Mouse (Mus musculus) embryonic facial prominence, embryonic 13.5 days (tissue): ENCODE measurements at regions not wholly inside any gene's neighbourhood (a gene's known extent, or its start where the extent isn't known, plus 50 kb on each side); places are given as distances from the start of the nearest gene placed in this dataset.

Experiments
- ATAC-seq: fragments of 200-750 bp; cut with Nextera tagmentation; 2 replicates; pipeline ENCODE4 v1.8.0; 2017; ENCODE audit warnings: low read depth; ENCODE audit not compliant: insufficient number of reproducible peaks, insufficient read depth, low FRiP score, low TSS enrichment
- H3K27ac ChIP-seq: fragments of 300-500 bp; sonication (generic); 2 replicates; pipeline ENCODE4 v1.5.1; 2015; ENCODE audit warnings: moderate library complexity, mild to moderate bottlenecking, inconsistent platforms
- H3K27me3 ChIP-seq: fragments of 300-500 bp; sonication (generic); 2 replicates; pipeline ENCODE4 v1.6.1; 2015; ENCODE audit warnings: mild to moderate bottlenecking, inconsistent platforms
- H3K36me3 ChIP-seq: fragments of 300-500 bp; sonication (generic); 2 replicates; pipeline ENCODE4 v1.6.1; 2015; ENCODE audit warnings: mild to moderate bottlenecking, inconsistent platforms
- H3K4me1 ChIP-seq: fragments of 300-500 bp; sonication (generic); 2 replicates; pipeline ENCODE4 v1.6.1; 2015; ENCODE audit warnings: inconsistent platforms
- H3K4me2 ChIP-seq: fragments of 300-500 bp; sonication (generic); 2 replicates; pipeline ENCODE4 v1.6.1; 2015; ENCODE audit warnings: moderate library complexity, mild to moderate bottlenecking, inconsistent platforms
- H3K4me3 ChIP-seq: fragments of 300-500 bp; sonication (generic); 2 replicates; pipeline ENCODE4 v1.5.1; 2015; ENCODE audit warnings: mild to moderate bottlenecking, inconsistent platforms
- H3K9ac ChIP-seq: fragments of 300-500 bp; sonication (generic); 2 replicates; pipeline ENCODE4 v1.6.1; 2015; ENCODE audit warnings: mild to moderate bottlenecking, inconsistent platforms
- H3K9me3 ChIP-seq: fragments of 300-500 bp; sonication (generic); 2 replicates; pipeline ENCODE4 v1.6.1; 2016; ENCODE audit warnings: inconsistent platforms
- WGBS: fragments of 180-500 bp; shearing (Covaris S2); methylation state at CpG from one replicate; pipeline ENCODE4 v1.1.7; 2015; ENCODE audit warnings: mixed read lengths; 5-methylcytosine and 5-hydroxymethylcytosine counted together

DNA sequence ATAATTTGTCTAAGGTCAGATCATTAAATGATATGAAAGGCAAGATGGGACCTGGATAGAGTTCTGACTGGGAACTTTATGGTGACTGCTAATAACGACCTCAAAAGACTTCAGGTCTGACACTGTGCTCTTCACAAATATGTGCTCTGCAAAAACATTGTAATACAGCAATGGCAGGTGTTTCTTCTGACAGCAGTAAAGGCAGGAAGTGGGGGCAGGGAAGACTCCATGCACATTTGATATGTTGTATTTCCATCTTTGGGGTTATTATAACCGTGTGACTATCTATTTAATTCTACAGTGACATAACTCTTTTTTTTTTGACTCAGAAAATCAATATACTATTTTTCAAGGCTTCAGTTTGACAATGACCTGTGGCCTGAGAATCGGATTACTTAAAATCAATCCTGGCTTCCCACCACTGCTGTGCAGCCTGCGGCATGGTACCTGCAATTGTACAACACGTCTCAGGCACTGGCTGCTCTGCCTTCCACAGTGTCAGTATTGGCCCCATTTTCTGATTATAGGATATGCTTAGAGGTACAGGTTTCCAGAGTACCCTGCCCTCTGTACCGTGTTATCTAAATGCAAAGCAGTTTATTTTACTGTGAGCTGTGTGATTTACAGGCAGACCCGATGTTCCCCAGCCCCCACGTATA, 139.4 kb downstream of the Klf6 start:
- Histone ChIP-seq H3K36me3 (no peaks in the 10 kb centered on the region), H3K9ac (no peak overlapping the region), H3K27ac (no peak overlapping the region), H3K4me1 (no peaks in the 10 kb centered on the region), H3K4me3 (no peak overlapping the region), H3K9me3 (no peaks in the 10 kb centered on the region), H3K27me3 (no peaks in the 10 kb centered on the region), H3K4me2 (no peak overlapping the region)
- no peak for ATAC-seq
- 74% methylated on average over 8 of the region's 8 CpGs for WGBS

DNA sequence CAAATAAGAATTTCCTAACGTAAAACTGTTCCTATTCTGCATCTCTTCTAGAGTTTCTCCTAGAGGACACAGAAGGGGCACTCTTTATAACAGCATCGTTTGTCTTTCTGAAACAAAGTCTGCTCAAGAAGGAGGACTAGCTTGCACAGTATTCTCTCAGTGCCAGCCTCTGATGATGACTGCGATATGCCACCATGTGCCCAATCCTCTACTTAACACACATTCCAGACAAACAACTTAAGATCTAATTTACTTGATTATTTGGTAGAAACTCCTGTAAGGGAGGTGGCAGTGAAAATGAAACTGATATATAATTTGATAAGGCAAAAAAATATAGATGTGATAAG, 139.9 kb downstream of the Klf6 start:
- Histone ChIP-seq H3K27me3 (no peaks in the 10 kb centered on the region), H3K27ac (no peak overlapping the region), H3K4me3 (no peak overlapping the region), H3K36me3 (no peaks in the 10 kb centered on the region), H3K4me1 (no peaks in the 10 kb centered on the region), H3K9ac (no peak overlapping the region), H3K4me2 (no peak overlapping the region), H3K9me3 (no peaks in the 10 kb centered on the region)
- 80% methylated on average over 3 of the region's 3 CpGs for WGBS
- ATAC-seq: no peak

DNA sequence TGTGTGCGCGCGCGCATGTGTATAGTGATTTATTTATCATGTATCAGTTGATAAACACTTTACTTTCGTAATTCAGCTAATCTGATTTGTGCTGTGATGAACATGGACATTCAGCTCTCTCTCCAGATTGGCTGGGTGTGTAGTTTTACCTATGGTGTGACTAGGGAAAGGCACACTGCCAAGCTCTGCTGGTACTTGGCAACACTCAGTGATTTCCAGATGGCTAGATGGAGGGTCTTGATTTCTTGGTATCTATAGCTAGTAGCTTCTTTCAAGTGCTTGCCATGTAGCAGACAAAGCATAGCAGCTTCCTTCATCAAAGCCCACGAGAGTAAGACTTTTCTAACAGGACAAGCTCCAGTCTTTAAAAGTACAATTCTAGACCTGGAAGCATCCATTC, 144.6 kb downstream of the Klf6 start:
- no peak overlapping the region for H3K4me3 ChIP-seq
- H3K9me3 ChIP-seq: no peaks in the 10 kb centered on the region
- no peak for ATAC-seq
- no peaks in the 10 kb centered on the region for H3K4me1 ChIP-seq
- no peak overlapping the region for H3K9ac ChIP-seq
- H3K36me3 ChIP-seq: no peaks in the 10 kb centered on the region
- 91% methylated on average over 6 of the region's 6 CpGs for WGBS
- H3K4me2 ChIP-seq: no peak overlapping the region
- no peaks in the 10 kb centered on the region for H3K27me3 ChIP-seq
- no peak overlapping the region for H3K27ac ChIP-seq

DNA sequence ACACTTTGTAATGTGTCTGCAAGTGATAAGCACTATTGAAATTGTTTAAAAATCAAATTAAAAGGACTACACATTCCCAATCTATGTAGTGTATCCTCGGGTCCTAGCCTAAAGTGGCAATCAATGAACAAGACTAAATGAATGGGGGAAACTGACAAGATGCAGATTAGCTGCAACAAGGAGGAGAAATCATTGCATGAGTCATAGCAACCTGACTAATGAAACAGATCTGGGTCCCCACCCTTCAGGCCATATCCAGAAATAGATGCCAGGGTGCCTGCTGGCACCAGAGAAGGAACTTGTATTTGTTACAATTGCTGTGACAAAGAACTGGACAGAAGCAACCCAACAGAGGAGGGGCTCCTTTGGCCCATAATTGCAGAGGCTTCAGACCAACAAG, 148.4 kb downstream of the Klf6 start:
- Histone ChIP-seq H3K4me1 (no peaks in the 10 kb centered on the region), H3K36me3 (no peaks in the 10 kb centered on the region), H3K27ac (no peak overlapping the region), H3K27me3 (no peaks in the 10 kb centered on the region), H3K9me3 (no peaks in the 10 kb centered on the region), H3K4me3 (no peak overlapping the region), H3K9ac (no peak overlapping the region), H3K4me2 (no peak overlapping the region)
- no peak for ATAC-seq
- WGBS: 64% methylated on average over 1 of the region's 1 CpGs

DNA sequence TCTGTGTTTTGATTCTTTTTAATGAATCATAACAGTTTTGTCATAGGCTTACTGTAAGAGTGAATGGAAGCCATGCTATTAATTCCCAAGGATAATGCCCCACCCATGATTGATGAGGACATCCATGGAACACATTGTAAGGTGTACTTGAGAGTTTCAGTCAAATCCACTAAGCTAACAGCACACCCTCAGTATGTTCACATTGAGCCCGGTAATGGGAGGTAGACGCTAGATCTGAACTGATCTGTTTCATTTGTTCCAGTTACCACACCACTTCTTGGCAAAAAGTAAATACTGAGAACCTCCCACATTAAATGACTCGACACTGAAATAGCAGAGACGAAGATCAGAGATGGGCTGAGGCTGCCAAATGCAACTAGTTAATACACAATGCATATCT, 165.9 kb downstream of the Klf6 start:
- Histone ChIP-seq H3K36me3 (no peaks in the 10 kb centered on the region), H3K27ac (no peak overlapping the region), H3K4me1 (peaks cover 11% of the 10 kb centered on the region), H3K4me2 (no peak overlapping the region), H3K9ac (no peak overlapping the region), H3K27me3 (no peaks in the 10 kb centered on the region), H3K4me3 (no peak overlapping the region), H3K9me3 (no peaks in the 10 kb centered on the region)
- WGBS: 84% methylated on average over 4 of the region's 4 CpGs
- ATAC-seq: no peak

DNA sequence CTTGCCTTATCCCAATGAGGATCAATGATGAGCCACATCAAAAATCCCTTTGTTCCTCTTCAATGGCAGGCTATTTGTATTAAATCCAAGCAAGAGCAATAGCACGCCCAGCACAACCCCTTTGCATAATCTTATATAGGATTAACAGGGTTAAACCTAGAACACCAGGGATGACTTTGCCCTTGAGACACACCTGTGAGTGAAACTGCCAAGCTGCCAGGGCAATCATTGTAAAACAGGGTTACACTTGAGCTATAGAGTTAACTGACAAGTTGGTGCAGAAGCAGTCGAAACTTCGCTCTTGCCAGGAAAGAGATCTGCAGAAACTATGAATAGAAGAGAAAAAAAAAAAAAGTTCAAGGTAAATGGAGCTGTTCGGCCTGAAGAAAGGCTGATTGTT, 167.6 kb downstream of the Klf6 start:
- WGBS: 24% methylated on average over 4 of the region's 4 CpGs
- H3K4me2 ChIP-seq: no peak overlapping the region
- peaks cover 11% of the 10 kb centered on the region for H3K4me1 ChIP-seq
- ATAC-seq: no peak
- H3K4me3 ChIP-seq: no peak overlapping the region
- no peaks in the 10 kb centered on the region for H3K9me3 ChIP-seq
- H3K36me3 ChIP-seq: no peaks in the 10 kb centered on the region
- H3K27me3 ChIP-seq: no peaks in the 10 kb centered on the region
- H3K9ac ChIP-seq: no peak overlapping the region
- no peak overlapping the region for H3K27ac ChIP-seq

DNA sequence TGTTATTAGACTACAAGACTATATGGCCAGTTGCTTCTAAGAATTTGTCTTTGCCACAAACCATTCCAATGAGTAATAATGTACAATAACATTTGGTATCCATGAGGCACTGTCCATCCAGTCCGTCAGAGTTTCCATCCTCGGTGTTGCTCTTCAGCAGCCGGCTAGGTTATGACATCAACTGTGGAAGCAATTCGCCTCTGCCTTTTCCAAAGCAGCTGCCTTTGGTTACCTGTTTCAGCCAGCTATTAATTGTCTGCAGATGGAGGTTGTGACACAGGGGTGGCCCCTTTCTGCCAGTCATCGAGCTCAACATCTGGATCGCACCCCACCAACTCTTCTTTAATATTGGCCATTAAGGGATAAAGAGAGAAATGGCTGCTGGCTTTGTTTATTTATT, 168.2 kb downstream of the Klf6 start:
- H3K4me1 ChIP-seq: peaks cover 11% of the 10 kb centered on the region
- H3K9ac ChIP-seq: no peak overlapping the region
- H3K9me3 ChIP-seq: no peaks in the 10 kb centered on the region
- no peak overlapping the region for H3K4me3 ChIP-seq
- ATAC-seq: no peak
- no peak overlapping the region for H3K27ac ChIP-seq
- no peaks in the 10 kb centered on the region for H3K36me3 ChIP-seq
- no peaks in the 10 kb centered on the region for H3K27me3 ChIP-seq
- peak overlapping the region; percentile 27; the same call in 1 of the 2 replicates for H3K4me2 ChIP-seq
- 16% methylated on average over 6 of the region's 6 CpGs for WGBS

DNA sequence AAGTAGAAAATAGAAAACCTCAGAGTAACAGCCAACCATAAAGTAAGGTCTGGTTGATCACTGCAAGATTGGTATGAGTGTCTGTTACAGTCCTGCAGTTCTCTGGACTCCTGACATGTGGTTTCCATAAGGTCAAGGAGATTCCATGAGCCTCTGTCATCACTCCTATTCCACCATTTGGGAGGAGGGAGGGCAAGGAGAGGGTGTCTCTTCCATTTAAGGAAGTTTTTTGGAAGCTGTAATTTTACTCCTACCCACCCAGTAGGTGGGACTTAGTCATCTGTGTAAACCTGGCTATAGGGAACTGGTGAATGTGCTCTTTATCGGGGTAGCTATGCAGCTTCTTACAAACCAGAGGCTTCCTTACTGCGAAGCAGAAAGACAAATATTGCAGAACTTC, 168.8 kb downstream of the Klf6 start:
- 52% methylated on average over 2 of the region's 2 CpGs for WGBS
- H3K4me3 ChIP-seq: no peak overlapping the region
- no peak for ATAC-seq

DNA sequence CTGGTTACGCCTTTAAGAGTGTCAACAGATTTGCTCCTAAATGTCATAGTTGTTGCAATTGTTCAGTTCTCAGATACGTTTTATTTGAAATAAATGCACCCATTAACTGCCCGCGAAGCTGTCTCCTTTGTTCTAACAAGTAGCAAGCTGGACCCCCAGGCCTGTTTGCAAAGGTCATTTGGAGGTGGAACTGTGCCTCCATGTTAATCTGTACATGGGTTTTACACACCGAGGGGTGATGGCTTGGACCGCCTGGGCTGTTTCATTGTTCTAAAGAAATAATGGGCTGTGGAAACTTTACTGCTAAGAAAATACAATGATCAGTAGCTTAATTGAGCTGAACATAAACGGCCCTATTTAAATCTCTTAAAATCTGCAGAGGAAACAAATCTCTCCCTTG, 178.8 kb downstream of the Klf6 start:
- no peak overlapping the region for H3K27ac ChIP-seq
- no peak for ATAC-seq
- H3K36me3 ChIP-seq: no peaks in the 10 kb centered on the region
- no peak overlapping the region for H3K4me2 ChIP-seq
- 69% methylated on average over 7 of the region's 7 CpGs for WGBS
- no peak overlapping the region for H3K9ac ChIP-seq
- no peak overlapping the region for H3K4me3 ChIP-seq
- no peaks in the 10 kb centered on the region for H3K9me3 ChIP-seq
- no peaks in the 10 kb centered on the region for H3K4me1 ChIP-seq
- no peaks in the 10 kb centered on the region for H3K27me3 ChIP-seq

More for the DNA sequence above, 168.8 kb downstream of the Klf6 start:
- Histone ChIP-seq H3K27ac (no peak overlapping the region), H3K4me2 (no peak overlapping the region), H3K36me3 (no peaks in the 10 kb centered on the region), H3K9me3 (no peaks in the 10 kb centered on the region), H3K27me3 (no peaks in the 10 kb centered on the region), H3K4me1 (peaks cover 11% of the 10 kb centered on the region), H3K9ac (no peak overlapping the region)

DNA sequence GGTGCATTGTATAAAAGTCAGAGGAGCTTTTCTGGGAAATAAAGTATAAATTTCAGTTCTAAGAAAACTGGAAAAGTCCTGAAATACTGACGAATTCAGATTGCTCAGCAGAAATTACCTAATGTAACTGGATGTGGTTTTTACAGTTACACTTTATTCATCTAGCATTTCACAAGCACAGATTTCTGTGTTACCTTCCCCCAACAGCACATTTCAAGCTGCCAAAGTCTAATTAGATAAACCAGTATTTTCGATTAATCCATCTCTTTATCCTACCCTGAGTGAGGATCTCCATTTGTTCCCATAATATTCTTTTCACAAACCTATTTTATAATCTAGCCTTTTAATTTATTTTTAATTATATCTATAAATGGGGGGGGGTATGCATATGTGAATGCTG, 179.4 kb downstream of the Klf6 start:
- no peak overlapping the region for H3K4me3 ChIP-seq
- no peaks in the 10 kb centered on the region for H3K36me3 ChIP-seq
- H3K4me1 ChIP-seq: no peaks in the 10 kb centered on the region
- H3K9me3 ChIP-seq: no peaks in the 10 kb centered on the region
- H3K4me2 ChIP-seq: no peak overlapping the region
- WGBS: 79% methylated on average over 2 of the region's 2 CpGs
- no peak overlapping the region for H3K9ac ChIP-seq
- H3K27me3 ChIP-seq: no peaks in the 10 kb centered on the region
- H3K27ac ChIP-seq: no peak overlapping the region
- ATAC-seq: no peak

DNA sequence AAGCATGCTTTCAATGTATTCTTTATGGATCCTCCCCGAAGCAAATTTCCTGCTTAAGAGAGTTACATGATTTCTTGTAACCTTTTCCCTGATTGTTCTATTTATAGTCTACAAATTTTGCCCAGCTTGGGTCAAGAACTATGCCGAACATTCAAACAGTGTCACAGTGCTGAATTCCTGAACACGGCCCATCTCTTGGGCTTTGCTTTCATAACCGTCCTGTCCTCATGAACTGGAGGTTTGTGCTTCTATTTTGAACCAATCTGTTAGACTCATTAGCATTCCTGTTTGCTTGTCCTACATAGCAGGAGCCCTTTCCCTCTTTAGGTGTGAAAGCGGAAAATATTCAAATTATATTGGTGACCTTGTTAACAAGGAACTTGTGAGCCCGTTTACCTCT, 181.2 kb downstream of the Klf6 start:
- Histone ChIP-seq H3K27ac (no peak overlapping the region), H3K4me2 (no peak overlapping the region), H3K36me3 (no peaks in the 10 kb centered on the region), H3K4me3 (no peak overlapping the region), H3K27me3 (no peaks in the 10 kb centered on the region), H3K4me1 (no peaks in the 10 kb centered on the region), H3K9ac (no peak overlapping the region), H3K9me3 (no peaks in the 10 kb centered on the region)
- no peak for ATAC-seq
- 83% methylated on average over 6 of the region's 6 CpGs for WGBS

DNA sequence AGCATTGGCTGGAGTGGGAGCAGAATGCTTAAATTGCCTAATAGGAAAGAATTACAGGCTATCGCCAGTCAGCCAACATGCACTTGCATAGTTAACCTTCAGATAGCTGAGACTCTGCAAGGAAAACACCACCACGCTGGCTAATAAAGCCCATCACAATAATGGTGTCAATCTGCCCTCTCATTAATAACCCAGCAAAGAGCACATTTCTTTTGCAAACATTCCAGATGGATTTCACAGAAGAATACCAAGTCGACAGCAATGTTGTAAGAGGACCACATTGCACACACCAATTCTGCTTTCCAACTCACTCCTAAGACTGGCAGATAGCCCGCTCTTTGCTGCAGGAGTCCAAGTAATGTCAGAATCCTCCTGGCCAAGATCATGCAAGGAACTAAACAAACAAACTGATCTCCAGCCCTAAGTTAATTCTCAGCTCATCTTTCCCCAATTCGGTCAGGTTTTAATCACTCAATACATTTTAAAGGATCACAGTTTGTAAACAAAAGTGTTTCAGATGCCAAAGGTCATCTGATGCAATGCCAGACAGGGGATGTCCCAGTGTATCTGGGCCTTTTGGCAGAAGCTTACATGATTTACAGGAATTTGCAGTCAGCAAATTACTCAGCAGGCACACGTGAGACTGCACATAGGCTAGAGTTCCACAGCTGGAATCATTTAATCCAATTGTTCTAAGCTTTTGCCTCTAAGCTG, 198.4 kb downstream of the Klf6 start:
- H3K27me3 ChIP-seq: no peaks in the 10 kb centered on the region
- ATAC-seq: no peak
- 17% methylated on average over 6 of the region's 6 CpGs for WGBS
- no peak overlapping the region for H3K27ac ChIP-seq
- no peak overlapping the region for H3K4me3 ChIP-seq
- no peaks in the 10 kb centered on the region for H3K36me3 ChIP-seq
- peaks cover 16% of the 10 kb centered on the region for H3K4me1 ChIP-seq
- no peak overlapping the region for H3K9ac ChIP-seq
- no peaks in the 10 kb centered on the region for H3K9me3 ChIP-seq
- H3K4me2 ChIP-seq: peak overlapping the region; percentile 40
